Mouse (Mus musculus): Measurements from ENCODE around the gene Pth.

DNA sequence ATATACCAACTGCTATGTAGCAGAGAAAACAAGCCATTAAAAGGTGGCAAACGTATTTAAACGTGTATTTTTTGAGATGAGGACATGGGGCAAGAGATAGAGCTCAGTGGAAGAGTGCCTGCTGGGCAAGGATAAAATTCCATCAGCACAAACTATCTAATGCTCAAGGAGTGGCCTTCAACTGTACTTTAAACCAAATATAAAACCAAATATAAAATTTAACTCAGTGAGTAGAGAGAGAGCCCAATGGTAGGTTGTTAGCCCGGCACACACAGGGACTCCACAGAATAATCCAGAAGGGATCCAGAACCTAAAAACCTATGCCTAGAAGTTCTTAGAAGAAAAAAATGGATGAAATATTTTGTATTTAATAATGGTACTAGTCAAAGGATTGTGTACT lies 45.1 kb upstream of the Pth start:
- no peak for TF ChIP-seq POLR2A (IDR thresholded peaks at IDR 0.05; ENCODE audit: low read depth, low read length)
- no peak for TF ChIP-seq CTCF (IDR thresholded peaks at IDR 0.05; ENCODE audit: extremely low read depth, insufficient read depth, insufficient read length, insufficient replicate concordance)

Data from spleen, adult 2 months (tissue).